Mouse (Mus musculus): ENCODE data around the gene Clasp2.

DNA sequence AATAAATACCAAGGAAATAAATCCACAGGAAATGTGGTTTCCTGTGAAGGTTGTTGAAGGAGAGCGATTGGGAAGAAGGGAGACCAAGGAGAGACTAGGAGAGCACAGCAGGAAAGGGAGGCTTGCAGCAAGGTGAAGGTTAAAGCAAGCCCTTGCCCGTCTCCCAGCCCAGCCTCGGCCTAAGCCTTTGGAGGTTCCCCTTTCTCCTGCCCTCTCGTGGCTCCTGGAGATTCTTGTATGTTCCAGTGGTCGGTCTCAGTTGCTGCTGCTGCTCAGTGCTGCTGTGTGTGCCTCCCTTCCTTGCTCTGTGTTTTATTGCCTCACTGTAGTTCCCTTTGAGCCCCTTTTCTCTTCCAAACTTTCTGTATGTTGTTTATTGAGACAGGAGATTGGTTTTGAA, 42.4 kb downstream of the Clasp2 start:
- no peak for TF ChIP-seq CTCF (IDR thresholded peaks at IDR 0.05; ENCODE audit: control insufficient read depth, insufficient read depth, insufficient replicate concordance, low read depth, low read length)
- no peak for TF ChIP-seq POLR2A (IDR thresholded peaks at IDR 0.05; ENCODE audit: control insufficient read depth, low read depth, low read length)

Measured in testis, adult 2 months (tissue).